Mouse (Mus musculus) ES-Bruce4 (cell line): ENCODE measurements around the gene Ddx52. TPM values are rescaled to one million over a fixed set of nuclear protein-coding genes. Genes with fewer than 3 reads are reported as not detected.

Experiments used
- H3K27ac ChIP-seq: 2 replicates; pipeline ENCODE4 v1.5.1; 2012; ENCODE audit warnings: low read length, inconsistent platforms; ENCODE audit not compliant: insufficient read depth
- H3K27me3 ChIP-seq: 2 replicates; pipeline ENCODE4 v1.6.1; 2012; ENCODE audit warnings: mild to moderate bottlenecking, low read length, inconsistent platforms; ENCODE audit not compliant: control insufficient read depth, poor library complexity, insufficient read depth, severe bottlenecking
- H3K36me3 ChIP-seq: 2 replicates; pipeline ENCODE4 v1.6.1; 2012; ENCODE audit warnings: inconsistent platforms, mild to moderate bottlenecking, low read length, moderate library complexity; ENCODE audit not compliant: control insufficient read depth, poor library complexity, insufficient read depth, severe bottlenecking
- H3K4me1 ChIP-seq: one replicate; pipeline ENCODE4 v1.8.1; 2011; ENCODE audit warnings: low read length; ENCODE audit not compliant: control insufficient read depth, insufficient read depth
- H3K4me3 ChIP-seq: 2 replicates; pipeline ENCODE4 v1.5.1; 2011; ENCODE audit warnings: low read depth, mild to moderate bottlenecking, low read length
- H3K9ac ChIP-seq: 2 replicates; pipeline ENCODE4 v1.6.1; 2012; ENCODE audit warnings: low read depth, mild to moderate bottlenecking, inconsistent platforms; ENCODE audit not compliant: poor library complexity, severe bottlenecking
- H3K9me3 ChIP-seq: replicated peaks from 2 replicates; pipeline ENCODE4 v1.6.1; 2012; ENCODE audit warnings: mild to moderate bottlenecking, low read length, inconsistent platforms; ENCODE audit not compliant: control insufficient read depth, poor library complexity, insufficient read depth, severe bottlenecking
- CTCF ChIP-seq: IDR thresholded peaks from one replicate; pipeline ENCODE4 v1.8.1; 2011; ENCODE audit warnings: low read depth, low read length
- EP300 ChIP-seq: IDR thresholded peaks from 2 replicates; pipeline ENCODE4 v1.6.1; 2011; ENCODE audit warnings: low read depth, low read length; ENCODE audit not compliant: insufficient read depth
- POLR2A ChIP-seq: IDR thresholded peaks from one replicate; pipeline ENCODE4 v1.8.1; 2011; ENCODE audit warnings: low read length; ENCODE audit not compliant: insufficient read depth
- polyA plus RNA-seq: library from polyadenylated mRNA; stranded (reverse); fragments of >200 nt; gene quantifications from 2 replicates; pipeline ENCODE4 v1.2.4, GENCODE M21; 2011; ENCODE audit warnings: low read depth; ENCODE audit not compliant: missing spikeins, insufficient read depth, insufficient read length

Ddx52 gene
- polyA plus RNA-seq, 1 experiment: 39.1 TPM

DNA sequence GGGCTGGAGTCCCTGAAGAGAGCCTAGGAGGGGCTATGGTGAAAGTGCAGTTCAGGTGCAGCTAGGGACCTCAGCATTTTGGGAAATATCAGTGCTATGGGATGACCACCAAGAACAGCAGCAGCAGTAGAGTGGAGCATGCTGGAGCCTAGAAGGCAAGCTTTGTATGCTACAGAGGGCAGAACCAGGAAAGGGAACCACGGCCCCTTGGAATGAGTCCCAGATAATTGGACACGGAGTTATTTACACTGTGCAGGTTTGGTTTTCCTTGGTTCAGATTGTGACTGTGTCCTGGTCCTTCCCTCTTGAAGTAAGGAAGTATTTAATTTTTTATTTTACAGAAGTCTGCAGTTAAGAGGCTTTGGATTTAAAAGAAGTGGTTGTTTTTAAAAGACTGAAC lies 51.6 kb downstream of the Ddx52 start:
- Histone ChIP-seq H3K36me3 (peaks cover 3% of the 10 kb centered on the region; the same call in 1 of the 2 replicates), H3K9me3 (no peaks in the 10 kb centered on the region), H3K4me3 (no peak overlapping the region), H3K27me3 (no peaks in the 10 kb centered on the region), H3K27ac (no peak overlapping the region), H3K9ac (no peak overlapping the region), H3K4me1 (no peaks in the 10 kb centered on the region)
- no peak for TF ChIP-seq POLR2A
- no peak for TF ChIP-seq EP300
- no peak for TF ChIP-seq CTCF

GRCm38 (mm10) chr11:83994481-83994880 lies 52.6 kb downstream of the Ddx52 start:
- Histone ChIP-seq H3K9me3 (no peaks in the 10 kb centered on the region), H3K27ac (peak overlapping the region; percentile 17; the same call in 1 of the 2 replicates), H3K4me3 (no peak overlapping the region), H3K4me1 (no peaks in the 10 kb centered on the region), H3K36me3 (peaks cover 3% of the 10 kb centered on the region; the same call in 1 of the 2 replicates), H3K27me3 (no peaks in the 10 kb centered on the region), H3K9ac (no peak overlapping the region)
- no peak for TF ChIP-seq POLR2A
- 0 out of 2 replicates have a peak, but pooled peaks have one; percentile 49 for TF ChIP-seq EP300
- TF ChIP-seq CTCF: no peak

GRCm38 (mm10) chr11:83995535-83995950 lies 53.7 kb downstream of the Ddx52 start:
- no peak overlapping the region for H3K27ac ChIP-seq
- no peak overlapping the region for H3K9ac ChIP-seq
- TF ChIP-seq EP300: no peak
- TF ChIP-seq POLR2A: no peak
- no peak for TF ChIP-seq CTCF
- H3K27me3 ChIP-seq: no peaks in the 10 kb centered on the region
- H3K9me3 ChIP-seq: no peaks in the 10 kb centered on the region
- H3K4me3 ChIP-seq: no peak overlapping the region
- no peaks in the 10 kb centered on the region for H3K4me1 ChIP-seq
- peaks cover 3% of the 10 kb centered on the region; the same call in 1 of the 2 replicates for H3K36me3 ChIP-seq

GRCm38 (mm10) chr11:83997171-83997868 lies 55.5 kb downstream of the Ddx52 start:
- Histone ChIP-seq H3K4me1 (no peaks in the 10 kb centered on the region), H3K4me3 (no peak overlapping the region), H3K9ac (no peak overlapping the region), H3K36me3 (peaks cover 6% of the 10 kb centered on the region; the same call in 1 of the 2 replicates), H3K27ac (no peak overlapping the region), H3K9me3 (no peaks in the 10 kb centered on the region), H3K27me3 (no peaks in the 10 kb centered on the region)
- TF ChIP-seq EP300 (no peak), CTCF (no peak), POLR2A (no peak)

- no peak for TF ChIP-seq CTCF
- TF ChIP-seq POLR2A: no peak
- TF ChIP-seq EP300: no peak
- Histone ChIP-seq H3K9ac (no peak overlapping the region), H3K36me3 (peaks cover 6% of the 10 kb centered on the region; the same call in 1 of the 2 replicates), H3K9me3 (no peaks in the 10 kb centered on the region), H3K4me1 (no peaks in the 10 kb centered on the region), H3K4me3 (no peak overlapping the region), H3K27ac (no peak overlapping the region), H3K27me3 (no peaks in the 10 kb centered on the region)
These were observed 57.1 kb downstream of the Ddx52 start for GRCm38 (mm10) chr11:83998993-83999392.

GRCm38 (mm10) chr11:83999411-83999915 lies 57.6 kb downstream of the Ddx52 start:
- TF ChIP-seq POLR2A (no peak), EP300 (no peak), CTCF (no peak)
- Histone ChIP-seq H3K9ac (no peak overlapping the region), H3K27me3 (no peaks in the 10 kb centered on the region), H3K9me3 (no peaks in the 10 kb centered on the region), H3K4me1 (no peaks in the 10 kb centered on the region), H3K36me3 (peaks cover 6% of the 10 kb centered on the region; the same call in 1 of the 2 replicates), H3K27ac (no peak overlapping the region), H3K4me3 (no peak overlapping the region)
